Mouse (Mus musculus) adrenal gland, adult 8-10 months (tissue): ENCODE results near the gene Mlxipl. TPM values are rescaled to one million over a fixed set of nuclear protein-coding genes. Genes with fewer than 3 reads are reported as not detected.
A peak's percentile ranks its signal among the peaks of the same experiment; 100 is the strongest.

Experiments
- DNase-seq: peaks from one replicate; pipeline ENCODE4 v3.0.0; 2022
- total RNA-seq, 4 experiments: library from RNA; stranded (reverse); gene quantifications; 2 replicates each; pipeline ENCODE4 v1.2.4; 2022

The Mlxipl gene
- total RNA-seq, 4 experiments from 2014 or later = 33.6 to 42.9 (median 37.8) TPM

DNA sequence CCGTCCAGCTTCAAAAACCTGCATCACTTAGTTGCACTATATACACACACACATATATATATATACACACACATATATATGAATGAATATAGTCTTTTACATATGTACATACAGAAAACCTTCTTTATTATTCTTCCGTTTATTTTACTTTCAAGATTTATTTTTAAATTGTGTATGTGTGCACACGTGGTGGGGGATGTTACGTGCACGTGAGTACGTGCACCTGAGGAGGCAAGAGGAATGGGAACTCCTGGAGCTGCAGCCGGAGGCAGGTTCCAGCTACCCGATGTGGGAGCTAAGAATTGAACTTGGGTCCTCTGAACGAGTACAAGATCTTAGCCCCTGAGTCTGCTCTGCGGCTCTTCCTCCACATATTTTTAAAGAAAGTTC, 96.5 kb downstream of the Mlxipl start:
- no peak for DNase-seq

DNA sequence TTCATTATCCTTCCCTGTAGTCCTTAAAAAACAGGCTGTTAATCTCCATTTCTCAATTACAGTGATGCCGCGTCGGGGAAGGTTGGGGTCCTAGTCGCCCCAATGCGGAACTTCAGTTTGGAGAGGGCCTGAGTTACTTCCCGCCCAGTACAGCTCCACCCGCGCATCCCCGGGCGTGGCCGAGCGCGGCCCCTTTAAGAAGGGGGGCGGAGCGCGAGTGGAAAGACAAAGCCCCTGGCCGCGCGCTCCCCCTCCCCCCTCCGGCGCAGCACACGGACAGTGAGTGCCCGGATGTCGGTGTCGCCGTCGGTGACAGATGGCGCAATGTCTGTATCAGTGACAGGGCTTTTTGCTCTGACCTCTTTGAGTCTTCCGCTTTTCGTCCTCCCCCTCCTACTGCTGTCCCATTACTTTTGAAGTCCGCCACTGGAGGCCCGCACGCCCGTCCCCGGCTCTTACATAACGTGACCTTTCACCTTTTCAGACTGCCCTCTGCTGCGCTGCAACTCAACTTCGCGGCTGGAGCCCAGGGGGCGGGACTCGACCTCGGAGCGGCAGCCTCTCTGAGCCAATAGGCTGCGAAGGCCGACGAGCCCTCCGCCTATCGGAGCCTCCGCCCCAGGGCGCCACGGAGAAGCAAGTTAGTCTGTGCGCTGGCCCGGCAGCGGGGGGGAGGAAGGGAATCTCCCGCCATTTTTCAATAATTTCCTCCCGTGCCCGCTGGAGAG, 97.1 kb downstream of the Mlxipl start, which contains the start of gene Baz1b:
TSS of gene Baz1b (plus strand) at position 644 of the 728 bp plus-strand sequence.
- DNase-seq = peak; percentile 99

DNA sequence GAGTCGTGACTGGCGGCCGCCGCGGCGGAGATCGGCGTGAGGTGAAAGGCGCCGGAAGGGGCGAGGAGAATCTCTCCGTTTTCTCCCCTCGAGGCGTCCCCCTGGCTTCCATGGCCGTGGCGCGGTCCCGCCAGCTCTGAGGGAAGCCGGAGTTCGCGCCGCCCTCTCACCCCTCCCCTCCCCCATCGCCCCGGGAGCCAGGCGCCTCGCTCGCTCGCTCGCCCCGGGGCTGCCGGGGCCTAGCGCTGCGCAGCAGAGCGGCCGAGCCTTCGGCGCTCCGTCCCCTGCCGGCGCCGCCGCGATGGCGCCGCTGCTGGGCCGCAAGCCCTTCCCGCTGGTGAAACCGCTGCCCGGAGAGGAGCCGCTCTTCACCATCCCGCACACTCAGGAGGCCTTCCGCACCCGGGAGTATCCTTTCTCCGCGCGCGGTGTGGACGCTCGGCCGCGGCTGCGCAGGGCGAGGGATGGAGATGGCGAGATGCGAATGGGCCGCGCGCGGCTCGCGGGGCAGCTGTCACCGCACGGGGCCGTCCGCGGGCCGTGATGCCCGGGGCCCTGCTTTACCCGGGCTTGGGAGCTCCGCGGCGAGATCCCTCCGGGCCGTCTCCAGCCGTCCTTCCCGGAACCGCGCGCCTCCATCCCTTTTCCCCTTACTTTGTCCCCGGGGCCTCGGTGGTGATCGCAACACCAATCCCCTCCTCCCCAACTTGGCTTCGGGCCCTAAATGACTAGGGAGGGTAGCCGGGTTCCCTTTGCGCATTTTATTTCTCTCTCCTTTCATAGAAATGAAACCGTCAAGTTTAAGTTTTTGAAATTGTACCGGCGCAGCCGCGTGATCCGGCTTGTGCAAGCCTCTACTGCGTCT, 97.9 kb downstream of the Mlxipl start:
- no peak for DNase-seq

Other genes with a start within 250 kb of the Mlxipl start
- not detected for gene Tmem270, start 183.2 kb upstream of the Mlxipl start, total RNA-seq
- not detected for gene Cldn13, start 174.4 kb upstream of the Mlxipl start, total RNA-seq
- gene Mettl27, start 157.5 kb upstream of the Mlxipl start, total RNA-seq = 10 to 100 TPM; 22.1 to 55.7 (median 44.6) TPM
- not detected for gene Cldn4, start 143.0 kb upstream of the Mlxipl start, total RNA-seq
- 1 to 10 TPM in 3 of 4 experiments, not detected in 1; 1.1 to 1.5 (median 1.4) TPM for gene Cldn3, start 103.7 kb upstream of the Mlxipl start, total RNA-seq
- gene Abhd11, start 80.7 kb upstream of the Mlxipl start, total RNA-seq = 10 to 100 TPM; 52.4 to 65.4 (median 55.9) TPM
- gene Stx1a, start 66.4 kb upstream of the Mlxipl start, total RNA-seq = 10 to 100 TPM in 3 of 4 experiments, 1 to 10 TPM in 1; 4.9 to 15.9 (median 12.1) TPM
- 10 to 100 TPM; 35.8 to 42.0 (median 38.7) TPM for gene Dnajc30, start 25.7 kb upstream of the Mlxipl start, total RNA-seq
- gene Bud23, start 24.9 kb upstream of the Mlxipl start, total RNA-seq = 10 to 100 TPM; 54.5 to 56.7 (median 55.8) TPM
- gene Vps37d, start 11.6 kb upstream of the Mlxipl start, total RNA-seq = 1 to 10 TPM; 2.2 to 6.5 (median 4.8) TPM
- 10 to 100 TPM; 21.2 to 30.4 (median 25.6) TPM for gene Tbl2, start 59.8 kb downstream of the Mlxipl start, total RNA-seq
- gene Bcl7b, start 78.4 kb downstream of the Mlxipl start, total RNA-seq = 10 to 100 TPM; 65.5 to 89.7 (median 78.2) TPM
- 100 to 1,000 TPM in 1 of 4 experiments, 10 to 100 TPM in 3; 71.4 to 118 (median 94.8) TPM for gene Baz1b, start 97.4 kb downstream of the Mlxipl start, total RNA-seq
- gene Fzd9, start 161.3 kb downstream of the Mlxipl start, total RNA-seq = 10 to 100 TPM in 1 of 4 experiments, 1 to 10 TPM in 3; 2.8 to 10.5 (median 6.3) TPM